Mouse (Mus musculus): ENCODE data around the gene Taf5l. TPM values are rescaled to one million over a fixed set of nuclear protein-coding genes. Genes with fewer than 3 reads are reported as not detected.

The Taf5l gene
- total and polyA plus RNA-seq, 3 experiments = 86.3 to 88.4 TPM; not detected in 1

- no peak for DNase-seq (ENCODE audit: low read depth, low spot score)
- Histone ChIP-seq H3K9me3 (replicated peaks; ENCODE audit: insufficient read depth, low read length) (no peaks in the 10 kb centered on the region), H3K36me3 (ENCODE audit: control insufficient read depth in 1 of 2, insufficient read depth in 2 of 2, low read length in 2 of 2) (peaks cover 0 to 26% of the 10 kb centered on the region in 2 experiments; a peak in 2 of 4 replicates), H3K79me2 (ENCODE audit: control insufficient read depth, insufficient read depth, low read length, poor library complexity) (no peaks in the 10 kb centered on the region), H3K27ac (ENCODE audit: control insufficient read depth, low read depth, low read length) (no peak overlapping the region), H3K4me3 (ENCODE audit: control insufficient read depth in 1 of 2, insufficient read depth in 1 of 2, low read depth in 2 of 2, low read length in 2 of 2) (no peak overlapping the region), H3K9ac (ENCODE audit: control insufficient read depth, low read depth, low read length, poor library complexity, severe bottlenecking) (no peak overlapping the region), H3K4me1 (ENCODE audit: control insufficient read depth in 1 of 2, insufficient read depth in 2 of 2, low read length in 2 of 2) (no peaks in the 10 kb centered on the region), H3K27me3 (ENCODE audit: control insufficient read depth in 1 of 2, insufficient read depth in 2 of 2, low read length in 2 of 2) (no peaks in the 10 kb centered on the region)
- TF ChIP-seq ZC3H11A (IDR thresholded peaks at IDR 0.05; ENCODE audit: low read depth, low read length) = no peak
- no peak for TF ChIP-seq ZNF384 (IDR thresholded peaks at IDR 0.05; ENCODE audit: low read depth, low read length)
- TF ChIP-seq RAD21 (IDR thresholded peaks at IDR 0.05; ENCODE audit: low read depth, low read length) = no peak
- no peak for TF ChIP-seq E2F4 (IDR thresholded peaks at IDR 0.05; ENCODE audit: borderline replicate concordance, low read depth, low read length)
- TF ChIP-seq CHD1 (IDR thresholded peaks at IDR 0.05; ENCODE audit: low read depth, low read length) = no peak
Observed at GRCm38 (mm10) chr8:124044931-124045330, 23.7 kb upstream of the Taf5l start.

DNA sequence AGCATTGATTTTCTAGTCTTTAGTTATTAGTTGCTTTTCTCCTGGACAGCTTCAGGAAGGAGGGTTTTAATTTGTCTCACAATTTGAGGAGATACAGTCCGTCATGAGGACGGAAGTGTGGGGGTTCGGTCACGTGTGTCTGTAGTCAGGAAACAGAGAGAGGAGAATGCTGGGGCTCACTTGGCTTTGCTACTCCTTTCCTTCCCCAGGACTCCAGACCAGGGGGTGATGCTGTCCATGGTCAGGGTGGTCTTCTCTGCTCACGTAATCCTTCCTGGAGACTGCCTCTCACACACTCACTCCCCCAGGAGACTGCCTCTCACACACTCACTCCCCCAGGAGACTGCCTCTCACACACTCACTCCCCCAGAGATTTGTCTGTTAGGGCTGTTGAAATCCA lies 23.2 kb upstream of the Taf5l start:
- DNase-seq (ENCODE audit: low read depth, low spot score) = no peak
- H3K9ac ChIP-seq (ENCODE audit: control insufficient read depth, low read depth, low read length, poor library complexity, severe bottlenecking) = no peak overlapping the region
- no peaks in the 10 kb centered on the region for H3K79me2 ChIP-seq (ENCODE audit: control insufficient read depth, insufficient read depth, low read length, poor library complexity)
- no peaks in the 10 kb centered on the region for H3K27me3 ChIP-seq (ENCODE audit: control insufficient read depth in 1 of 2, insufficient read depth in 2 of 2, low read length in 2 of 2)
- no peaks in the 10 kb centered on the region for H3K4me1 ChIP-seq (ENCODE audit: control insufficient read depth in 1 of 2, insufficient read depth in 2 of 2, low read length in 2 of 2)
- no peaks in the 10 kb centered on the region for H3K9me3 ChIP-seq (replicated peaks; ENCODE audit: insufficient read depth, low read length)
- H3K4me3 ChIP-seq (ENCODE audit: control insufficient read depth in 1 of 2, insufficient read depth in 1 of 2, low read depth in 2 of 2, low read length in 2 of 2) = no peak overlapping the region
- TF ChIP-seq JUND (IDR thresholded peaks at IDR 0.05; ENCODE audit: low read depth, low read length) (no peak), HCFC1 (IDR thresholded peaks at IDR 0.05; ENCODE audit: low read depth, low read length) (no peak)
- H3K36me3 ChIP-seq (ENCODE audit: control insufficient read depth in 1 of 2, insufficient read depth in 2 of 2, low read length in 2 of 2) = peaks cover 0 to 31% of the 10 kb centered on the region in 2 experiments; a peak in 2 of 4 replicates
- no peak overlapping the region for H3K27ac ChIP-seq (ENCODE audit: control insufficient read depth, low read depth, low read length)

DNA sequence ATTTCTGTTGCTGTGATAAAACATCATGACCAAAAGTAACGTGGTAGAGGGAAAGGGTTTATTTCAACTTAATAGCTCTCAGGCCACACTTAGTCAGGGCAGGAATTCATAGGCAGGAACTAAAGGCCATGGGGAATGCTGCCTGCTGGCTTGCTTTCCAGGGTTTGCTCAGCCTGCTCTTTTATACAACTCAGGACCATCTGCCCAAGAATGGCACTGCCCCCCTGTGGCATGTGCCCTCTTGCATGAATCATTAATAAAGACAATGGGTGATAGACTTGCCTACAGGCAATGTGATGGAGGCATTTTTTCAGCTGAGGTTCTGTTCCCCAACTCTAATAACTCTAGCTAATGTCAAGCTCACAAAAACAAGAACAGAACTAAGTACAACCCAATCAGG lies 21.0 kb upstream of the Taf5l start:
- DNase-seq (ENCODE audit: low read depth, low spot score) = no peak
- H3K27me3 ChIP-seq (ENCODE audit: control insufficient read depth in 1 of 2, insufficient read depth in 2 of 2, low read length in 2 of 2) = no peaks in the 10 kb centered on the region
- TF ChIP-seq ZC3H11A (IDR thresholded peaks at IDR 0.05; ENCODE audit: low read depth, low read length) = no peak
- no peak for TF ChIP-seq TCF12 (IDR thresholded peaks at IDR 0.05; ENCODE audit: low read depth, low read length)
- TF ChIP-seq GATA1 (IDR thresholded peaks at IDR 0.05; ENCODE audit: low read depth, low read length) = no peak
- TF ChIP-seq USF1 (IDR thresholded peaks at IDR 0.05; ENCODE audit: low read depth, low read length) = no peak
- no peak for TF ChIP-seq POLR2AphosphoS2 (IDR thresholded peaks at IDR 0.05; ENCODE audit: low read length)
- no peak for TF ChIP-seq KAT2A (conservative IDR thresholded peaks at IDR 0.05; ENCODE audit: low read depth, low read length)
- no peaks in the 10 kb centered on the region for H3K4me1 ChIP-seq (ENCODE audit: control insufficient read depth in 1 of 2, insufficient read depth in 2 of 2, low read length in 2 of 2)
- H3K27ac ChIP-seq (ENCODE audit: control insufficient read depth, low read depth, low read length) = no peak overlapping the region
- H3K36me3 ChIP-seq (ENCODE audit: control insufficient read depth in 1 of 2, insufficient read depth in 2 of 2, low read length in 2 of 2) = peaks cover 0 to 37% of the 10 kb centered on the region in 2 experiments; a peak in 2 of 4 replicates
- H3K9ac ChIP-seq (ENCODE audit: control insufficient read depth, low read depth, low read length, poor library complexity, severe bottlenecking) = no peak overlapping the region
- H3K4me3 ChIP-seq (ENCODE audit: control insufficient read depth in 1 of 2, insufficient read depth in 1 of 2, low read depth in 2 of 2, low read length in 2 of 2) = no peak overlapping the region
- H3K79me2 ChIP-seq (ENCODE audit: control insufficient read depth, insufficient read depth, low read length, poor library complexity) = no peaks in the 10 kb centered on the region
- no peaks in the 10 kb centered on the region for H3K9me3 ChIP-seq (replicated peaks; ENCODE audit: insufficient read depth, low read length)
